Mouse (Mus musculus): ENCODE measurements at regions not wholly inside any gene's neighbourhood (a gene's known extent, or its start where the extent isn't known, plus 50 kb on each side); places are given as distances from the start of the nearest gene placed in this dataset.
"Not testable (repeated sequence)": the region's sequence is repeated elsewhere in the genome, so short reads cannot be mapped to it uniquely, and the experiment has no call there.

DNA sequence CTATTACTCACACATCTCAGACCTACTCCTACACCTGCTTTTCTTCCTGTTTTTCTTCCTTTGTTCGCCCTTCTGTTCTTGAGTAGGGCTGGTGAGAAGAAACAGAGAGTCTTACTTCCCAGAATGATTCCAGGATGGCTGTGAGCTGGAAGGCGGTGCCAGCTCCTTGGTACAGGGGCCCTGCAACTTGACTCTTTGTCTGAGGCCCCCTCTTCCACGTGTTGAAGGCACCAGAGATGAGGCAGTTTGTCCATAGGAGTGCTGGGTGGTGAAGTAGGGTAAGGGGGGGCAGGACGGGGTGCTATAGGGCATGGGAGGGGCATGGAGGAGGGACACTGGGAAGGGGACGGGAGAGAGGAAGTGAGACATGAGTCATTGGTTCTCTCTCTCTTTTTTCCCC is 60.8 kb downstream of the Dmrta2 start:
- DNase-seq (ENCODE audit: low read depth, low spot score): no peak

DNA sequence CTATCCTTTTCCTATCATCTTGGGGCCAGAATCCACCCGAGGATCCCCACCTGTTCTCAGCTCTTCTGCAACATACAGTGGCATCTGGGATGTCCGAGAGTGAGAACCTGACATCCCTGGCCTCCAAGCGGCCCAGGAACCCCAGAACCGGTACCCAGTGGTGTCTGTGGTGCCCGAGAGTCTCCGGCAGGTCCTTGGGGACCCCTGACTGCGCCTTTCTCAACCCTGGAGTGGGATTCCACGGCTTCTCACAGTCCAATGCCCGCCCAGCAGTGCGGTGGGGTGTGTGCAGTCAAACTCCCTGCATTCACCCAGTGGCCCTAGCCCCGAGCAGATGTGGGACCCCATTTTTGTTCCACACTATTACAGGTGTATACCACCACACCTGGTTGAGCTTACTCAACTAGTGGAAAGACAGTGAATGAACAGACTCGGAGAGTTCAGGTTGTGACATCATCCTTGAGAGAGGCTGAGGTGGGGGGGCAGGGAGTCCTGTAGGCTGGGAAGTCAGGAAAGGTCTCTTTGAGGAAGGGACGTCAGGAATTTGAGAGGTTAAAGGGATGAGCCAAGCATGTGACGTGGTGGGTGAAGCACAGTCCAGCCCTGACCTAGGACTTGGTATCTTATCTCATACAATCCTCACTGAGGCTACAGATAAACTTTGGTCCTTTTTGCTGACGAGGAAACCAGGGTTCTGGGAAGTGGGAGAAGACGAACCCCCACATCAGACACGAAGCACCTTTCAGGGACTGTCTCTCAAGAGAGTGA is 67.2 kb downstream of the Dmrta2 start:
- DNase-seq (ENCODE audit: low read depth, low spot score): no peak

DNA sequence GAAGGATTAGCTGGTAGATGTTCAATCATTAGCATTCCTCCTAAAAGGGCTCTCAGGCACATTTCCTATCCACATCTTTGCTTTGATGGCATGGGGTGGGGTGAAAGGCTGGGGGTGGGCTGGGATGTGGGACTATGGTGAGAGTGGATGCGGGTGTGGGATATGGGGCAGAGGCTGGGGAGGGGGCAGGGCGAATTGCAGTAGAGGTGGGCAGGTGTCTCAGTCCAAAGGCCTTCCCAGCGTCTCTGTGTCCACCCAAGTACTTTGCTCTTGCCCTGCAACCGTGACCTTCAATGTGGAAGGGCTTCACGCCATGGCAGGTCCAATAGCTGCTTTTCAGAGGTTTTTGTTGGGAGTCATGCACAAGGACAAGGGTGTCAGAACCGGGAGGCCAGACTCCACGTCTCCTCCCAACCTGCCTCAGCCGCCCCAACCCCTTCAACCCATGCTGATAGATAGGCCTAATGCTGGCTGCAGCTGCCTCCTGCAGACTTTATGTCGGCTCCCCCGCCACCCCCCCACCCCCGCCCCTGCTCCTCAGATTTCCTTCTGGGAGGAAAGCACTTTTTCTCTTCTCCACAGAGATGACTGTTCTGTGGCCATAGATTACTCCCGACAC is 67.9 kb downstream of the Dmrta2 start:
- DNase-seq (ENCODE audit: low read depth, low spot score): no peak

DNA sequence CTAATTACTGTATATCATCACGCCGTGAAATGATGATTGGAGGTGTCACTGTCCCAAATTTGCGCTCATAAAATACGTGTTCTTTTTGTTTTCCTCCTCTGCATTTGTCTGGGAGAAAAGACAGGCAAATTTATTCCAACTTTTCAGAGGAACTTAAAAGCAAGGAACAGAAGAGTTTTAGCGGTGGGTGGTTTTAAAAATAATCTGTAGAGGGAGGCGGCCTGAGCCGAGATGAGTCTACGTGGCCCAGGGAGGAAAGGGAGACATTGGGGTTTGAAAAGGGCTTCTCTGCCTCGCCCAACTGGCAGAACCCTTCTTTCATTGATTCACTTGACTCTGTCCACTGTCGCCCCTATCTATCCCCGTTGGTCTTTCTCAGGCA is 68.4 kb downstream of the Dmrta2 start:
- DNase-seq (ENCODE audit: low read depth, low spot score): no peak

DNA sequence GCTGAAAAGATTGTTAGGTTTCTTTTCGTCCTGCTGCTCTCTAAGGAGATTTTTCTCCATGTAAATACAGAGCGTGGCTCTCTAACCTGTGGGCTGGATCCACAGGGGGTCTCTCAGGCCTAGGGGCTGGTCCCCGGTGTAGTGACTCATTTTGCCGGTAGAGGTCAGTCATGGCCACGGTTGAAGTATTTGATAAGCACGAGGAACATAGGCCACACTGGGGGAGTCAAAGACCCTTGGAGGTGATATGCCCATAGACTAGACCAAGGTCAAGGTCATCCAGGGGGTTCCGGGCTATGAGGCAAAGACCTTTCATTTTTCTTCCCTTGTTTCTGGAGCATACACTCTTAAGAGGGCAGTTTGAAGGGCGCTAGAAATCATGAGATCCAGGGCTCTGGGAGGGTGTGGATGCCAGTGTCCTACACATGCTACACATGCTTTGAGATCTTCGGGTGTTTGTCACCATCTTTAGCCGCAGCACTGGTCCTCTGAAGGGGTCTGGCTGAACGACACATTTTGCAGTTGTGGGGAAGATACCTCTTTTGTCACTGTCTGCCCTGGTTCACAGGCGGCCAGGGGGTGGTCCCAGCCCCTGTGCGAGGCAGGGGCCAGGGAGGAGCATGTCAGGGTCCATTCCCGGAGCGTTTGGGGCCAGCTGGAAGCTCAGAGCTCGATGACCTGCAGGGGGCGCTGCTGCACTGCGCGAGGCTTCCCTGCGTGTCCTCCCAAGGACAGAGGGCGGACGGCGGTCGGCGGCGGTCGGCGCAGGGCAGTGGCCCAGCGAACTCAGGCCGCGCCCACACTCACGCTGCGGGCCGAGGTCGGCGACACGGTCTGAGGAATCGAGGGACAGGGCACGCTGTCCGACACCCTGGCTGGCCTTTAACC is 72.8 kb downstream of the Dmrta2 start:
- DNase-seq (ENCODE audit: low read depth, low spot score): peak; percentile 53

DNA sequence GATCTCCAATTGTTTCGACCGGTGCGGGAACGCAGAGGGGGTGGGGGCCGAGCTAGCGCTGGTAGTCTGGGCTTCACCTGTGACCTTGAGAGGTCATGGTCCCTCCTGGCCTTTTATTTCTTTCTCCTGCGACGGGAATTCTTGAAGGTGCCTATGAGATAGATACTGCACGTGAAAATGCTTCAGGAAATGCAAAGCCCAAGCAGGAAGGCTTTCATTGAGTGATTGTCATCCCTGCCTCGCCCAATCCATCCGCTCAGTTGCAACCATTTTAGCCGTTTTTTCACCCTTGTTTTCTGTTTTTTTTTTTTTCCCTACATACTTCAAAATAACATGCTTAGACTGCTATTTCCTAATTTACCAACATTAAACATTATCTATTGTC is 73.4 kb downstream of the Dmrta2 start:
- DNase-seq (ENCODE audit: low read depth, low spot score): no peak

DNA sequence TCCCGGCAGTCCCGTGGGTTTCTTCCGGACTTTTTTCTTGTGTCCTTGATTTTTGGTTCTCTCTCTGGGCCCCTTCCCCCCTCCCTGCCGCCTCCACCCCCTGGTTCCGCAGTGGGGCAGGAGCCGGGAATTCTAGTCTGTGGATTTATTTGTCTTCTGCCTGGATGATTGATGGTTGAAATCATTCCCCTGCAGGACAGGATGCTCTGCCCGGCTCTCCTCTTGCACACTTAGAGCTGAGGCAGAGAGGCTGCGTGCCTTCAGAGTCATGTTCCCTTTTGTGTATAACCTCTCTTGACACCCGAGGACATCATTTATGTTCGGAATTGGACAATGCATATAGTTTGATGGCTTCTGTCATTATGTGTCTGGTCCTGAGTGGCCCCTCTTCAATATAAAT is 74.0 kb downstream of the Dmrta2 start:
- no peak for DNase-seq (ENCODE audit: low read depth, low spot score)

DNA sequence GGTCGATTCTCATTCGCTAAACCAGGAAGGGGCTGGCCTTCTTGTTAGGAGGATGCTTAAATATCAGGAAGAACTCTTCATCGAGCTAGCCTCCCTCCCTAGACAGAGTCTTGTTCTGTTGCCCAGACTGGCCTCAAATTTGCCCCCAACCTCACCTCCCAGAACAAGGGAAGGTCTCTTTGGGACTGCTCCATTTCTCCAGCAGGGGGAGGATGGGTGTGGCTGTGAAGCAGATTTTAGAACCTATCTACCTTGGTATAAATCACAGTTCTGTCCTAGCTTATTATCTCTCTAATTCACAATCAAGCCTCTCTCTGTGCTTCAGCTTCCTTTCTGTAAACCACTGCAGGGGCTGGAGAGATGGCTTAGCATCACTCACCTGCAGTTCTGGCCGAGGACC is 75.1 kb downstream of the Dmrta2 start:
- no peak for DNase-seq (ENCODE audit: low read depth, low spot score)

DNA sequence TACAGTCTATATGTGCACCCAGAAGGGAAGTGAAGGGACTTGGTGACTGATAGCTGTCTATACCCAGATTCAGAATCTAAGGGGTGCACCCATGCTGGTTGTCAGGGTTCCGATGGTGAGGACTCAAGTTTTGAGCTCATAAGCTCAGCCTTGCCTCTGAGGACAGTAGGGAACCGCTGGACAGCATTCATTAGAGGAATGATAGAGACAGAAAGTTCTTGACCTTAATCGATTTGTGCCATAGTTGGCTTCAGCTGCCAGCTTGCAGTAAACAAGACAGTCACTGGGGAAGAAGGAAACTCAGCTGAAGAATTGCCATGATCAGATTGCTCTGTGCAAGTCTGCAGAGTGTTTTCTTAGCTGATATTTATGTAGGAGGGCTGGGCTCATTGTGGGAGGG is 96.0 kb downstream of the Dmrta2 start:
- no peak for DNase-seq (ENCODE audit: low read depth, low spot score)

DNA sequence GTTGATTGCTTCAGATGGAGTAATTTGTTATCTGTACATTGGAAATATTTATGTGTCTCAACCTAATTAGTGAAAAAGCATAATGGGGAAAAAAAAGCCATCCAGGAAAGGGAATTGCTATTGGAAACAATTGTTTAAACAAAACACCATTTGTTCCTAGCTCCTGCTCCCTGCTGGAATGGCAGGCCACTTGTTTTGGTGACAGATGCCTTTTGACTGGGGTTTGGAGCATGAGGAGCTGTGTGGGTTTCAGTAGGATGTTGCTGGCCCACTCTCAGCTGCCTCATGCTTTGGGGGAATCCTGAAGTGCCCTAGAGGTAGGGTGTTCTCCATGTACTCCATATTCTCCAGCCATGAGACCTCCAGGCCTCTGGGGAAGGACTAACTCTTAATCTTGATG is 105.5 kb downstream of the Dmrta2 start:
- no peak for DNase-seq (ENCODE audit: low read depth, low spot score)

DNA sequence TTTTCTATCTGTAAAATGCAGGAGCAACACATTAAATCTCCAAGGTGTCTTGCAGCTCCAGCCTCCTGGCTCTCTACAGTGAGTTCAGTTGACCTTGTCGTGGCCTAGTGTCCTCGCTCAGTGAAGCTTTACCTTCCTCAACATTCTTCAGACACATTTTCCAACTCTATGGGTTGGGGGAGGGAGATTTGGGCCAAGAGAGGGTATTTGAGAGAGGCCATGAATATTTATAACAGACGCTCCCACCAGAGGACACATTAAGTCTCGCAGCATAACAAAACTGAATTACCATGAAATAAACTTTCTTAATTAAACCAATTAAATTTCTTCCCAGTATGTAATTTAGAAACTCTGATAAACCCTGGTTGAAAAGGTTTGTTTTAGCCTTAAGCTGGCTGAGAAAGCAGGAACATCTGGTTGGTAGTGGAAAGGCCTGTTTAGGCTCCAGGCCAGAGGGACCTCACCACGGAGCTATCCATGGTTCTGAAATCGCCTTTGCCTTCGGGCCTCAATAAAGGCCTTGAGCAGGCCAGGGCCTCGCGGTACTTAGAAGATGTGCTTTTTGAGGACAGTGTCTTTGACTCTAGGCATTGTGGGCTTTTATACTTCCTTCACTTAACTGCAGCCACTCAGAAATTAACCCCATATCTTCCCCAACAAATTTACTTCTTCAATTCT is 109.9 kb downstream of the Dmrta2 start:
- peak; percentile 24 for DNase-seq (ENCODE audit: low read depth, low spot score)

DNA sequence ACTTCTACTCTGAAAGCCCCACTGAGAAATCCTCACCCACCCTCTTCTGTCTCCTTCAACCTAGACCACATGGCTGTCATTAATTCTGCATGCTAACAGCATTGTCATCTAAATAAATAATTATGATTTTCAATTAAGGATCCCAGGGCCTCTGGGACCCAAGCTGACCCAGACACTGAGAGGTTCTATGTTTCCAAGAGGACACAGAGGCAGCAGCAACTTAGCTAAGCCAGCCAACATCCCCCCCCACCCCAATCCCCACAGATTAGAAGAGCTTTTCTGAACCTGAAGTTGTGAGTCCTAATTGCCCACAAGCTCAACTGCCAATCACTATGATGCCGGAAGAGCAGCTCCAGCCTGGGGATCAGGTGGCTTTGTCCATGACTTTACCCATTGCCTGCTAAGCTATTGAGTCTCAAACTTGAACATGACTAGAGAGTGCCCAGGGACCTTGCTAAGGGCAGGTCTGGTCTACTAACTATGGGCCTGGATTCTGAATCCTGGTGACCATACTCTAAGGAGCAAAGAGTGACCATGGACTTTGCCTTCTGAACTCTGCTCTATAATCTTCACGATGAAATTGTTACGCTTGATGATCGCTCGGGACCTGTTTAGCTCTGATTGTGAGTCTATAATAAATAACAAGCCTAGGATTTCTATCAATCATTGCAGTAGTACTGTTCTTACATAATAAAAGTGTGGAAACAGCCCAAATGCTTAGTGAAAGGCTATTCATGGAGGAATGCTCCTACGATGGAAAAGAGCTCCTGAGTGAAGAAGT is 115.4 kb downstream of the Dmrta2 start:
- DNase-seq (ENCODE audit: low read depth, low spot score): no peak

DNA sequence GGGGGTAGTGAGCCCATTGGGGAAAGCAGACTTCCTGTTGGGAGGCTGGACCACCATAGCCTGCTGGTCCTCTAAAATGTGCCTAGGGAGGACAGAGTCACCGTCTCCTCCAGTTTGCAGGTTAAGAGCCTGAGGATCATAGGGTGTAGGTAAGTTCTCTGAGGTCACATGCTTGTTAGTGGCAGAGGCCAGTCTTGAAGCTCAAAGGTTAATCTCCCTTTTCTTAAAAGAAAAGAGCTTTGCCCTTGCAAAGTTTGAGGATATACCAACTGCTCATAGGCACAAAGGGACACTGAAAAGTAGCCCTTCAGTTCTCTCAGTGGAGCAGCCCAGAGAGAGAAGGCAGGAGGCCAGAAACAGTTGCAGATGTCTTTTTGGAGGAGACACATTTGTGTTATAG is 116.7 kb downstream of the Dmrta2 start:
- no peak for DNase-seq (ENCODE audit: low read depth, low spot score)

DNA sequence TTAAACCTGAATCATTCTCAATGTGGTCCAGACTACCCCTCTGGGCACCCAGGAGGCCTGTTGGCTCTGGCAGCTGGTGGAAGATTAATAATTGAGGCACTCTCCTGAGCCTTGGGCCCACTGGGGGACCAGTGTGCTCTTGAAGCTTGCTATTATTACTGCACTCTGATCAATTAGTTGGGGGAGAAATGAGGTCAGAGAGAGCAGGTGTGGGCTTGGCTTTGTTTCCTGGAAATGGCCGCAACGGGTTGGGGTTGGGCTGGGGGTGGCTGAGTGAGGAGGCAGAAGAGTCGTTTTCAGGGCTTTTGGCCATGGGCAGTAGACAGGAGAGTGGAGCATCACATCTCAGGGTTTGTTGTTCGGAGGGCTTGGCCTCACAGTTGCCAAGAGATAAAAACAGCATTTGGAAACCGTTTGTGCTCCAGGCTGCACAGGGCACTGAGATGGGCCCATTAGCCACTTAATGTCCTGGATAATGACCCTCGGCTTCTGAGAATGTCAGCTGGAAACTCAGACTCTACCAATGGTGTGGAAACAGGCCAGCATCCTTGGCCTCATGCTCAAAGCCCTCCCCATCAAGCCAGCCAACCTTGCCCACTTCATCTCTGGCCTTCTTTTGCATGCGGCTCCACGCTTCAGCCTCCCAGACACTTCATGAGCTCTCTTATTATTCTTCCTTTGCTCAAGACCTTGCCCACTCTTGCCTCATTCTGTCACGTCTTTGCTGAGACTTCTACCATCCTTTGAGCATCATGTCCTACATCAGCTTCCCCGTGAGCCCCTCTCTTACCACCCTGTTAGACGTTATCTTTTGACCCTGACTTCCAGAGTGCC is 118.1 kb downstream of the Dmrta2 start:
- no peak for DNase-seq (ENCODE audit: low read depth, low spot score)

DNA sequence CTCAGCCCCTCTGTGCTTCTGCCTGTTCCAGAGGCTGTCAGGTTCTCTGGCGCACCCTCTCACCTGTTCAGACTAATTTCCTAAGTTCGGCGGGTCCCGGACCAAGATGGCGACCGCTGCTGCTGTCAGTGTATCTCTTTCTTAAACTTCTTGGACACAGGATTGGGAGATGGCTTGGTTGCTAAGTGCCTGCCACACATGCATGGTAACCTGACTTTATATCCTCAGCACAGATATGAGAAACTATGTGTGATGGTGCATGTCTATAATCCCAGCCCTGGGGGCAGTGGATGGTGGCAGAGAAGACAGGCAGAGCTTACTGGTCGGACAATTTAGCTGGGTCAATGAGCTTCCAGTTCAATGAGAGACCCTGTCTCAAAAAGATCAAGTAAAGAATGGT is 126.3 kb downstream of the Dmrta2 start:
- not testable (repeated sequence) for DNase-seq (ENCODE audit: low read depth, low spot score)

DNA sequence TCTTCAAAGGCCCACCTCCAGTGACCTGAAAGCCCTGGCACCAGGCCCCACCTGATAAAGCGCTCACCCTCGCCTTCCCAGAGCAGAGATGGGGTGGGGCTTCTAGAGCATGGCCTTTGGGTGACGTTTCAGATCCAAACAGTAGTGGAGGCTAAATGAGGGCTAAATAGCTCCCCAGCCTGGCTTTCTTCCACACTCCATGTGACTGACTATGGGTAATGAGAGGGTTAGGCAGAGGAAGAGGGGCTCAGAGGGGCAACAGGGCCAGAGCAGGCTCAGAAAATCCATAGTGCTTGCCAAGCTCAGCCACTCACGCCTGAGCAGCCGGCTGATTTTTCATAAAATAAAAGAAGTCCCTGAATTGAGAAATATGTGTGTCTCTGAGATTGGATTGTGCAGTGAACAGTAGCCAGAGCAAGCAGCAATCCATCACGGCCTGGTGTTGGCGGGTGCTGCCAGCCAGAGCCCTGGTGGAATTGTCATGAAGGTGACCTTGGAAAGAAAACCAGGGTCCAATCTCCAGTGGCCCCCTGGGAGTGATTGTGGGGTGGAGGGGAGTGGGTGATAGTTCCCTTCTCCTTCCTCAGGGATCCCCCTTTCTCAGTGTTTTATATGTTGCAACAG is 128.9 kb downstream of the Dmrta2 start:
- DNase-seq (ENCODE audit: low read depth, low spot score): no peak

DNA sequence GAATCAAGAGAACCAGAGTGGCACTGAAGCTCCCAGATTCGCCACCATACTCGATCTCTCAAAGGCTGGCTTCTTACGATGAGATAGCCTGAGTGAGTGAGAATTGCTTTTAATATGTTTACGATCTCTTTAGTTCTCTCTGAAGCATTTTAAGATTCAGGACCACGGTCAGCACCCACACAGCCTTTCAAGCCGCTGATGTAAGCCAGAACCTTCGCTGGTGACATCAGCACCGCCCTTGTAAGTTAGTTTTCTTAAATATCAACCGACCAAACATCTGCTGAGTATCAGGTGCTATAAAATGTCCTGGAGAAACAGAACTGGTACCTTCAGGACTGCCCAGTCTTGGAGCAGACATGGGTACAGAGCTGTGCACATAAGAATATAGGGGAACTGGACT is 141.6 kb downstream of the Dmrta2 start:
- no peak for DNase-seq (ENCODE audit: low read depth, low spot score)

DNA sequence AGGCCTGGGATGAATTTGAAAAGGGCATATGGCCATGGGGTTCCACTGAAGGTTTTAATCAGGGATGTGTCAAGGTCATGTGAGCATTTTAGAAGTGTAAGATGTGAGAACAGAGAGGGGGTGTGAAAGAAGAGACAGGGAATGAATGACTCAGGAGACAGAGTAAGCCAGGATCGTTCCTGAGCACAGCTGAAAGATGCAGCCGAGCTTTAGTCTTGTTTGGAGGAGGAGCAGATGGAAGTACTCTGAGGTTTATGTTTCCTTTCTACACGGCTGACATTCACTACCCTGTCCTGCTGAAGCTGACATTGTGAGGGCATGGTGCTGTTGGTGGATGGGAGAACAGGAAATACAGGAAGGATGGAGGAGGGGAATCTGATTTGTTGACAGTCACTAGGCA is 142.0 kb downstream of the Dmrta2 start:
- no peak for DNase-seq (ENCODE audit: low read depth, low spot score)

DNA sequence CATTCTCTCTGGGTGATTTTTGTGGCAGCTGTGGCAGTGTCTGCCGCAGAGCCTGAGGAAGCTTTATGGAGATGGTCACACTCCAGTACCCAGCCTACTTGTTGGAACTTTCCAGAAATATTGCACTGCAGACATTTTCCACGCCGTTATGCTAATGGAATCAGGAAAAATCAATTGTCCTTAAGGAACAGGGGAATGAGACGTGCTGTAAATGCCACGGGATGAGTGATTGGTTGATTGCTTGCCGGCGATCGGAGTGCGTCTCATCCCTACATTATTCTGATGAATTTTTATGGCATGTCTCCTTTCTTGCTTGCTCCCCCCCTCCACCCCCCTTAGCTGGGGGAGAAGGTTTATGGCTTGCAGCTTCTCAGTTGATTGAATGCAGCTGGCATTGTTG is 142.9 kb downstream of the Dmrta2 start:
- no peak for DNase-seq (ENCODE audit: low read depth, low spot score)

DNA sequence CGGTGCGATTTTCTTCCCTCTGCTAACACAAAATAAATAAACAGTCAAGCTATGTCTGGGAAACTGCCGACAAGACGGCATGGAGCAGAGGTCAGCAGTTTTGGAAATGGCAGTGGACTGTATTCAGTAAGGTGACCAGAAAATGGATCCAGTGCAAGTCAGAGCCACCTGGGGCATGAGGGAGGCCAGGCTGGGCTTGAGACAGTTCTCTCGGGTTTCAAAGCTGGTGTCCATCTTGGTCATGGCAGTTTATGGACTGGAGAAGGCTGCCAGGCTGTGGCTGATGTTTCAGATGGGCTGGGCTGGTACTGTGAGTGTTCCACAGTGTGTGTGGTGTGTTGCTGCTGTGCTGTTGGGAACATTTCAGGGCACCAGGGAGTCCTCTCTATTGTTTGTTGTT is 143.6 kb downstream of the Dmrta2 start:
- no peak for DNase-seq (ENCODE audit: low read depth, low spot score)
